Mouse (Mus musculus) heart, adult 11 months (tissue): ENCODE results near the gene Izumo1.

Source experiments
- DNase-seq: peaks from one replicate; pipeline ENCODE4 v3.0.0; 2022

The Izumo1 gene

GRCm38 (mm10) chr7:45619592-45619991 is 2.0 kb upstream of the Izumo1 start:
- DNase-seq: peak; percentile 83

GRCm38 (mm10) chr7:45623507-45623906 is 1.9 kb downstream of the Izumo1 start:
- peak; percentile 88 for DNase-seq

- peak; percentile 84 for DNase-seq
Measured at GRCm38 (mm10) chr7:45624718-45625117, 3.1 kb downstream of the Izumo1 start.

GRCm38 (mm10) chr7:45625481-45625880 is 3.9 kb downstream of the Izumo1 start:
- peak; percentile 91 for DNase-seq

GRCm38 (mm10) chr7:45626571-45627076 is 5.0 kb downstream of the Izumo1 start:
- peak; percentile 94 for DNase-seq

GRCm38 (mm10) chr7:45627261-45627660 is 5.7 kb downstream of the Izumo1 start, which contains the start of gene Rasip1:
TSS of gene Rasip1 (plus strand) at chr7:45627488.
- peak; percentile 99 for DNase-seq

- peak; percentile 99 for DNase-seq
Measured at GRCm38 (mm10) chr7:45628364-45629294, 7.0 kb downstream of the Izumo1 start.

GRCm38 (mm10) chr7:45630064-45630907 is 8.7 kb downstream of the Izumo1 start:
- DNase-seq: peak; percentile 94

GRCm38 (mm10) chr7:45632499-45632898 is 10.9 kb downstream of the Izumo1 start:
- DNase-seq: peak; percentile 93

GRCm38 (mm10) chr7:45634946-45635681 is 13.5 kb downstream of the Izumo1 start:
- DNase-seq: peak; percentile 97

GRCm38 (mm10) chr7:45635711-45636688 is 14.4 kb downstream of the Izumo1 start:
- DNase-seq: peak; percentile 96

- DNase-seq: peak; percentile 92
Measured at GRCm38 (mm10) chr7:45637710-45638109, 16.1 kb downstream of the Izumo1 start.

GRCm38 (mm10) chr7:45638623-45639401 is 17.2 kb downstream of the Izumo1 start:
- DNase-seq: peak; percentile 99

GRCm38 (mm10) chr7:45639561-45640027 is 18.0 kb downstream of the Izumo1 start, which contains the start of gene Mamstr:
TSS of gene Mamstr (plus strand) at chr7:45639977.
- DNase-seq: peak; percentile 96

GRCm38 (mm10) chr7:45640191-45640957 is 18.8 kb downstream of the Izumo1 start:
- peak; percentile 97 for DNase-seq

- DNase-seq: peak; percentile 98
Measured at GRCm38 (mm10) chr7:45641391-45642040, 19.9 kb downstream of the Izumo1 start.

GRCm38 (mm10) chr7:45642083-45642482 is 20.5 kb downstream of the Izumo1 start:
- DNase-seq: no peak

GRCm38 (mm10) chr7:45642503-45643255 is 21.1 kb downstream of the Izumo1 start:
- DNase-seq: no peak
